Mouse (Mus musculus): ENCODE data around the gene Dcps.

Dcps gene

DNA sequence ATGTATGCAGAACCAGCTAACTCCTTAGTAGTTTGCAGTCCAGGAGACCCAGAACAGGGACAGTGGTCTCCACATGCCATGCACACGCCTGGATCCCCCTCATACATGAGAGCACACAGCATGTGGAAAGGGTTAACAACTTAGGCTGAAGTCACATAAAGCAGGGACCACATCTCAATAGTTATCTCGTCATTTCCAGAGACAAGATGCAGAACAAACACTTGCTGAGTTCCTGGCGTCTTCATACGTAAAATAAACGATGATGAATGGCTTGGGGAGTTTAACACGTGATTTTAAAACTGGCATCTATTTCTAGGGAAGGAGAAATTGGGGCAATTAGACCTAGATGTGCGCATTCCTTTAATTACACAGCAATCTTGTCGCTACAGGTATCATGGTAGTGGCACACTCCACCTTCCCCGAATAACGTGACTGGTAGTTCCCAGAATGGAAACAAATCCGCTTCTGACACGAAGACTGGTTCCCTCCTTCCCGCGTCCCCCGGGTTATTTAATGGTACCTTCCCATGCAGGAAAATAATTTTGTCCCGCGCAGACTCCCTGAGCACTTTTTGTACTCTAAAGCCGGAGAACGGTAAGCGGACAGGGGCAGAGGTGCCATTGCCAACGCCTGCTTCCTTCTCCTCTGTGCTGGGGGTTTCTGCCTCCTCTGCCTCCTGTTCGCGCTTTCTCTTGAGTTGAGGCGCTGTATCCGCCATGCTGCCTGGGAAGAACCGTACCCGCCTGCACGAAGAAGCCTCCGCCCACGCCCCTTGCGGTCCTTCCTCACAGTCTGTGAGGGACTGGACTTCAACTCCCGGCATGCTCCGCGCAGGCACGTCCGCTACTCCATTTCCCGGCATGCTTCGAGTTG, at the start of gene Dcps:
Dcps (minus strand) TSS at position 811 of the 873 bp plus-strand sequence.
- in situ Hi-C loops (cut with MboI, MseI), result no loop called here

DNA sequence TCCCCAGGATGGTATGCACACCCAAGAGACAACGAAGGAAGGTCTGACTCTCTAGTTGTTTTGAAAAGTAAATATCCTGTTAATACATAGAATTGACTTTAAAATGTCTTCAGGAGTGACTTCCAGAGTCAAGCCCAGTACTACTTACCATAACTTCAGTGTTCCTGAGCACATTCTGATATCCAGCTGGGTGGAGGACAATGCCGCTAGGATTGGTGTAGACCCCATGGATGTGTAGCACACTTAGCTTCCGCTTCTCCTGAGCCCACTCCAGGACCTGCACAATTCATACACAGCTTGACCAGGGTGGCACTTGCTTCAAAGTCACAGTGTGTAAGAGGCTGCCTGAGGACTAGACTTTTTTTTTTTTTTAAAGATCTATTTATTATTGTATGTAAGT, 47.6 kb upstream of the Dcps start:
- in situ Hi-C loops (cut with MboI, MseI), result loop anchor here (25.0 kb wide), 1 partner anchor 1514 kb away; the partner anchor contains the start of gene Chek1 (in 2 of the 2)

DNA sequence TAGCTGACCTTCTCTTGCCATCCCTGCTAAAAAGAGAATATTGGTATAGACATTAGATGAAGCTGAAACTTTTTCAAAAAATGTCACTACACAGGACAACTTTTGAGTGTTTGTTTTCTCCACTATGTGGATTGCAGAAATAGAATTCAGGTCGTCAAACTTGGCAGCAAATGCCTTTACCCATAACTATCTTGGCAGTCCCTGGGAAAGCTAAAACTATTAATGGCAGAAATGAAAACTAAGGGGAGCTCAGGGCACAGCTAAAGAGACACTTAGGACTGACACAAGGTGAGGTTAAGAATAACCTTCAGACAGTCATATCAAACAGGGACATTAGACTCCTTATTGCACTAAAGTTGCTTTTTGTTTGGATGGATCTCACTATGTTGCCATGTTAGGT, 42.1 kb upstream of the Dcps start:
- in situ Hi-C loops (cut with MboI, MseI), result loop anchor here (25.0 kb wide), 1 partner anchor 1519 kb away; the partner anchor contains the start of gene Chek1 (in 2 of the 2)

DNA sequence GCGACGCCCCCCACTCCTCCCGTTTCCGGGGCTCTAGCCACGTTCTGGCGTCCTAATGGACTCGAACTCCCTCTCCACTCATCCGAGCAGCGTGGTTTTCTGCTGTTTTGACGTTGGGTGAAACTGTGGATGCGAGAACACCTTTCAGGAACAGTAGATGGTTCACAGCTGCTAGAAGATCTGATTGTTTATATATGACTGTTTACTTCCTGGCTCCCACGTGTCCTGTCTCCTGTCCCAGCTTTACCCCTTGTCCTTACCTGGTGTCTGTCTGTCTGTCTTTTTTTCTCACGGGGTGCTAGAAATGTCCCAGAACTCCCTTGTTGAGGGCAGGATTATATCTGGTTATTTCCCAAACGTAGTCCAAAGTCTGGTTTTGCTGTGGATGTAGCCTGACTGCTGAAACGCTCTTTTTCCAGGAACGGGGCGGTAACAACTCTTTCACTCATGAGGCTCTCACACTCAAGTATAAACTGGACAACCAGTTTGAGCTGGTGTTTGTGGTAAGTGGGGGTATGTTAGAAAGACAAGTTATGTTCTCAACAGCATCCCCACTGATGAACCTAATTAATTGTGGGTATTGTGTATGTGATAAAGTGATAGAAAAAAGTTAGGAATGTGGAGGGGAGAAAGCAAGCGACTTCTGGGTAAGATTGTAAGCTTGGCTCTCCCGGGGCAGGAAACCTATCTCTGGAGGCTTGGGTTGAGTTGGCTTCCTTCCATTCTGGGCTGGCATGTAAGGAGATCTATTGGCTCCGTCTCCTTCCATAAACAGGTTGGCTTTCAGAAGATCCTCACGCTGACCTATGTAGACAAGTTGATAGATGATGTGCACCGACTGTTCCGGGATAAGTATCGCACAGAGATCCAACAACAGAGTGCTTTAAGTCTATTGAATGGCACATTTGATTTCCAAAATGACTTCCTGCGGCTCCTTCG, 36.0 kb upstream of the Dcps start:
- in situ Hi-C loops (cut with MboI, MseI), result loop anchor here (5.0 to 25.0 kb wide), 3 partner anchors 55 to 1525 kb away; partner anchors contain the start of genes Chek1 (in 2 of the 2), Fam118b (in 2 of the 2), Rpusd4 (in 2 of the 2) and St3gal4 (in 1 of the 2)

DNA sequence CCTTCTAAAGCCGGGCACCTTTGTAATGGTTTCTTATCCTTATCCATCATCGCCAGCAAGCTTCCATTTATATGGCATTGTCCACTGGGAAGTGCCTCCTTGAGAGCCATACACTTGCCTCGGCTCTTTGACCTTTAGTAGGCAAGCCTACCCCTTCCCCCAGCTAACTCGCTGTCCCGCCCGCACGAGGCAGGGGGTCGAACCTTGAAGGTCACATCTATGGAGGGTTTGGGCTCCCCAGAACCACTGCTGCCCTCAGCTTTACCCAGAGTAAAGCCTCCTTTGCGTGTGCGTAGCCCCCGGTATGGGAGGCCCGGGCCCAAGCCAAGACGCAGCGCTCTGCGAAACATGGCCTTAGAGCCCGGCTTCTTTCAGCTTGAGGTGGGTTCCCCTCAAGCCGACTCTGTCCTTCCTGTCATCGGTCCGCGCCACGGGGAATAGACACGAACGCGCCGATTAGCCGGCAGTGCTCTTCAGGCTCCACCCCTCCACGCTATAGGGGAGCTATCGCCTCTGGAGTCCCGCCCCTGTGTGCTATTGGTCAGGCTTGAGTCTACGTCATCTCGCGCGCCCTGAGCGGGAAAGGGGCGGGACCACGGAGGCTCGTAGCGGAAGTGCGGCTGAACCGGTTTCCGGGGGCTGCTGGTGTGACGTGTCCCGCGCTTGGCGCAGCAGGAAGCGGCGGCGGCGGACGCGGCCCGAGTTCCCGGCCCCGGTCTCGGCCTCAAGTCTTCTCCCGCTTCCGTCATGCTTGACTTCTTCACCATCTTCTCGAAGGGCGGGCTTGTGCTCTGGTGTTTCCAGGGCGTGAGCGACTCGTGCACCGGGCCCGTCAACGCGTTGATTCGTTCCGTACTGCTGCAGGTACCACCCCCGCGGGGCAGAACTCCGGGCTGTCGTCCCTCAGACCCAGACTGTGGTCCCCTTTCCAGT, 34.9 kb upstream of the Dcps start, which contains the start of gene Foxred1:
Foxred1 (minus strand) TSS at position 514 of the 933 bp plus-strand sequence.
- in situ Hi-C loops (cut with MboI, MseI), result loop anchor here (5.0 to 25.0 kb wide), 3 partner anchors 56 to 1526 kb away; partner anchors contain the start of genes Chek1 (in 2 of the 2), Fam118b (in 2 of the 2), Rpusd4 (in 2 of the 2) and St3gal4 (in 1 of the 2)

DNA sequence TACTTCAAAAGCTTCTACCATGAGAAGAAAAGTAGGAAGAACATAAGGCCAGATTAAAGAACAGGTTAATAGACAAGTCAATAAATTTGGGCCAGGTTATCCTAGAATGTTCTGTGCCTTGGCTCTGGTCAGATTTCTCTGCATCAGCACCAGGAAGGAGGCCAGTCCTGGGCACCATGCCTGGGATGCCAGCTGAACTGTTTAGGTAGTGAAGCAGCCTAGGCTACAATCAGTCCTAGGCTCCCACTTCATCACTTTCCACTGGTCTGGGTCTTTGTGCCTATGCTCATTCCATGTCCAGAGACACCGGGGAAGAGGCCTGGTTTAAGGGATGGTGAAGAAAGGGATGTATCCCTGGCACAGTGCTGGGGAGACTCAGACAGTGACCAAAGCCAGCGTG, 28.6 kb upstream of the Dcps start:
- in situ Hi-C loops (cut with MboI, MseI), result loop anchor here (25.0 kb wide), 1 partner anchor 1533 kb away; the partner anchor contains the start of gene Chek1 (in 2 of the 2)

DNA sequence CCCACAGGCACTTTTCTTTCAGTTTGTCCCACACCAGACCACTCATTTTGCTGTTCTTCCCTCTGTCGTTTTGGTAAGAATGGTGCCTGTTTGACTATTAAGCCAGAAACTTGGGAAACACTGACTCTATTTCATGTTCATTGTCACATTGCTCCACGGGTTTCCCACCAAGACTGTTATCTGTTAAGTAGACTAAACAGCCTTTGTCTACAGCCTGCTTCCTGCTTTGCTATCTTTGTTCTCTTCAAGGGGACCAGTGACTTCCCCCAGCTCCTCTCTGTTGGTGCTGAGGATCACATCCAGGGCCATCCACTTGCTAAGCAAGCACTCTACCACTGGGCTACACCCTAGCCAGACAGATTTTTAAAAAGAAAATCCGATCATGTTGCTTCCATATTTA, 27.7 kb upstream of the Dcps start:
- in situ Hi-C loops (cut with MboI, MseI), result loop anchor here (25.0 kb wide), 1 partner anchor 1534 kb away; the partner anchor contains the start of gene Chek1 (in 2 of the 2)

DNA sequence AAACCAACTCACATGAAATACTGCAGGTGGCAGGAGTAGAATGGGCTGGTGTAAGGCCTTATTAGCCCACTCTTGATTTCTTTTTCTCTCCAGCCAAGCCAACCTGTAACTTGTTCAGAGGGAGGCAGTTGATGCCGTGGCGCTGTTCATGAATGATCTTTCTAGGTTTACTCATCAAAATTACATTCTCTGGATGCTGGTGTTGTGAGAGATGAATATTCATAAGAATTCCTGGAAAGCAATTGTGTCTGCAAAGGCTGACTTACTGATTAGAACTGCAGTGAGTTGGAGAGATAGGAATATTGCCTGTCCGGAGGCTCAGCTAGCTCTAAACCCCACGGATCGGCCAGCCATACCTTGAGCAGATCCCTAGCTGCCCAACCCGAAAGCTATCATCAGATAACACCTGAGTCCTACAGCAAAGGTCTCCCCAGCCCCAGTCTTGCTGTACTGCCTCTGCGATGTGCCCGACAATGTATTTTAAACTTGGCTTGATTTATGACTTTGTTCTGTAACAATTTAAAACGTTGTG, 24.7 kb upstream of the Dcps start:
- in situ Hi-C loops (cut with MboI, MseI), result loop anchor here (25.0 kb wide), 1 partner anchor 1537 kb away; the partner anchor contains the start of gene Chek1 (in 2 of the 2)

DNA sequence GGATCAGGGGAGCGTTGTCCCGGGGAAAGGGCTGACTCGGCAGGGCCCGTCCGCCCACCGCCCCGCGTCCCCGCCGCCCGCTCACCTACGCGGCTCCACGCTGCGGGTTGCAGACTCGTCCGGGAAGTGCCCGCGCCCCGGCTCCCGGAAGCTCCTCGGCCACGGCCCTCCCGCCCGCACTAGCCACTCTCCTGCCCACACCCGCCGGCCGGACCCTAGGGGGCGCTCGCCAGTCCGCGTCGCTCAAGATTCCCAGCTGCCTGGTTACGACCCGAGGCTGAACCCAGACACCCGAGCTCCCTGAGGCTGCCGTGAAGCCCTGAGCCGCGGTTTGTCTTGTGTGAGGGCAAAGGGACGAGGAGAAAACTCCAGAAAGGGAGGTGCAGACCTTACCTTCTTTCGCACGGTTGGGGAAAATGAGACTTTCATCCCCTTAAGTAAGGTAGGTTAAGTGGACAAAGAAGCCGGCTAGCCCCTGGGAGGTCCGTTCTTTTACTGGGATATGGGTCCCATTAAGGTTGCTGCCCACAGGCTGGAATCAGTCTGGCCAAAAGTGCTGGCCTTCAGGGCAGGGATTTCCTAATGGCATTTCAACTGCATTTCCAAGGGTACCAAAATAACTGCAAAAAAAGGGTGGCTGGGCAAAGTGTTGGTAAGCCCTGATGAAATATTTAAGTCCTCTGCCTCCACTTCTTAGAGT, 24.1 kb upstream of the Dcps start, which contains the start of the genes Srpr and Tirap:
Srpr (plus strand) TSS at position 404 of the 700 bp plus-strand sequence.
Tirap (minus strand) TSS at position 520 of the 700 bp plus-strand sequence.
- in situ Hi-C loops (cut with MboI, MseI), result loop anchor here (25.0 kb wide), 1 partner anchor 1537 kb away; the partner anchor contains the start of gene Chek1 (in 2 of the 2)

DNA sequence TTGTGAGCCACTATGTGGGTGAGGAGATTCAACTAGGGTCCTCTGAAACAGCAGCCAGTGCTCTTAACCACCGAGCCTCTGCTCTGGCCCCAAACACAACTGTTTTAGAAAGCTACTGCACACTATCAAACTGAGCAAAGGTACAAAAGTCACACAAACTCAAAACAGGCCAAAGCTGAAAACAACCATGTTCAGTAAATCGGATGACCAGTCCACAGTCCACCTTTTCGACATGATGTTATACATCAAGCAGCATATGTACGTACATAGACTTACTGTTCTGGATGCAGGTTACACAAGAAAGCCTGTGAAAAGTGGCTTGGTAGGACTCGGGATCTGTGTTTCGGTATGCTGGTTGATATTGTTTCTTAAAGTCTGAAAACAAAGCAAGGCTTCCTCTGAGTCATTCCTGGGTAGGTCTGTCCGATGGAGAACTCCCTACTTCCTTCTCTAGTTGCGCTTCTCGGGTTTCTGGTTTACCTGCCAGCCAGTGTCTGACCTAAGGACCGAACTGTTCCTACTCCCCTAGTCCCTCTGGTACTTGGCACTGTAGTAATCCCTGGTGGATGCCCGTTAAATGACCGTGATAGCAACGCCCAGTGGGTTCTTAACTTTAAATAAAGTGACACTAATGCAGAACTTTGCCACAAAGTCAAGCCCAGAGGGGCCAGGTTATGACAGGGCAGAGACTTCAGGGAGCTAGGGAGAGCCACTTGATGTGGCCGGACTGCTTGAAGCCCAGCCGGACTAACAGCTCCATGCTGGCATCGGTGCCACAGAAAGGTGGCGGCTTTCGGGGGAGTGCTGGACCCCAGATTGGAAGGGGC, 23.3 kb upstream of the Dcps start:
- in situ Hi-C loops (cut with MboI, MseI), result no loop called here

DNA sequence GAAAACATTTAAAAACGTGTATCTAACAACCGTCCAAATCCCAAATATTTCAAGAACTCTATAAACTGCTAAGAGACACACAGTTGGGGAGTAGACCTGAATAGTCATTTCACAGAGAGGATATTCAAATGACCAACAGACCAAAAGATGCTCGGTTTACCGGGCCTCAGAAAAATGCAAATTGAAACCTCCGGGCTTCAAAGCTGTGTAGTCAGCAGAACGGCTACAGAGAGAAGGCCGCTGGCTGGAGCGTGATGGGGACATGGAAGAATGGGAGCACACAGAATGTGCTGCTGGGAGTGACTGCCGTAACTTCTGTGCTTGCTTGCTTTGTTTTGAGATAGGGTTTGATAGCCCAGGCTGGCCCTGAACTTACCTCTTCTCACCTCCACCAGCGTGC, 22.5 kb upstream of the Dcps start:
- in situ Hi-C loops (cut with MboI, MseI), result no loop called here

DNA sequence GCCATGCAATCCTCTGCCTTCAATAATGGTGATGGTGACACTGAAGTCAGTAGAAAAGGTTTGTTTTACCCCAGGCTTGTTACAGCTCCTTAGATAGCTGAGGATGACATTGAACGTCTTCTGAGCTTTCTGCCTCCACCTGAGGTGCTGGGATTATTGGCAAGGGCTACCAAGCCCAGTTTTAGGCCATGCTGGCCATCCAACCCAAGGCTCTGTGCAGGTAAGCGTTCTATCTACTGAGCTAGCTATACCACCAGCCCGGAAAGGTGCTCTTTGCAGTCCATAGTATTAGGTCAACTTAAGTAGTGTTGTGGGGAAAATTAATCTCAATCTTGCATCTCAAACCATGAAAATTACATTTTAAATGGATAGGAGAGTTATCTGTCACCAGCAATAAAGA, 21.8 kb upstream of the Dcps start:
- in situ Hi-C loops (cut with MboI, MseI), result no loop called here

DNA sequence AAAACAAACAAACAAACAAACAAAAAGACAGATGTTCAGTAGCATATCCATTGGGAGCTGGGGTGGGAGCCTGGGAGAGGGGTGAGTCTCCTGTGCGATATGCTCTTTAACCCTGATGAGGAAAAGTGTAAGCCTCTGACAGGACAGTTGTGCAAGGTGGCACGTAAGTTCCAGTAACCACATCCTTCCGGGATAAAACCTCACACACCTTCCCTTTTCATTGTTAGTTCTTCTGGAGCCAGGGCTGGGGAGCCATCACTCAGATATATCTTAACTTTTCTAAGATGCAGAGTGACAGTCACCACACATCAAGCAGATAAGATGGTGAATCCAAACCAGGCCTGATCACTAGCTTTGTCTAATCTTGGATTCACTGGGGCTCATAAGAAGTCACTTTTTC, 18.2 kb upstream of the Dcps start:
- in situ Hi-C loops (cut with MboI, MseI), result no loop called here

DNA sequence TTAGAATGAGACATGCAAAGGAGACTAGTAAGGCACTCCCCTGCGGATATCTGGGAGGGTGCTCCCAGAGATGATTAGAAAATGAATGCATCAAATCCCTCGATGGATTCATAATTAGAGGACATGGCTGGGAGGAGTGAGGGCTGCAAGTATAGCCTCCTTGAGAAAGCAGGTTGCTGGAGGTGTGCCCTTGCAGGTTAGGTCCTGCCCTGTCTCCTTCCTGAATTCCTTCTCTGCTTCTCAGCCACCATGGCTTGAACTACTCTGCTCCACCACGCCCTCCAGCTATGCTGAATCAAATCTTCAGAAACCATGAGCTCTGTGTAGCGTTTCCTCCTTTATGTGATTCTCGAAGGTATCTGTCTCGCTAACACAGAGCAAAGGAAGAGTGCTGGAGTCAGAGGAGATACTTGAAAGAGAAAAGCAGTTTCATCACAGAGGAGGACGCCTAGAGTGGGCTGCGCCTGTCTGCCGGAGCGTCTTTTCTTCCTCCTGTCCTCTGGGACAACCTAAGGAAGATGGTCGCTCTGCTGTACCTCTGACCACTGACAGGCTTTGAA, 17.2 kb upstream of the Dcps start:
- in situ Hi-C loops (cut with MboI, MseI), result no loop called here

DNA sequence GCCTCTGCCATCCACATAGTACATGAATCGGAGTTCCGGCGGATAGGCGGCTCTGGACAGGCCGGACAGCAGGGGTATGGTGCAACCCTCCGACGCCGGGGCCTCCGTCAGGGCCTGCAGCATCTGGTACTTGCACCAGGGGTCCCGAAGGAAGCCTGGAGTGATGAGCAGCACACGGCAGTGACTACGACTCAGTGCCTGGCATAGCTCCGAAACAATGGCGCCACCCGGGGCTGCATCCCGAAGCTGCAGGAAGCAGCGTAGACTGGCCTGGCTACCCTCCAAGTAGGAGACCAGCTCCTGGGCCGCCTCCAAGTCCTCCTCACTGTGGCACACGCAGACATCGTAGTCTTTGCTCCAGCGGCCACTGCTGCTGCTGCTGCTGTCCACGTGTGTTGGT, 12.8 kb upstream of the Dcps start:
- in situ Hi-C loops (cut with MboI, MseI), result no loop called here

DNA sequence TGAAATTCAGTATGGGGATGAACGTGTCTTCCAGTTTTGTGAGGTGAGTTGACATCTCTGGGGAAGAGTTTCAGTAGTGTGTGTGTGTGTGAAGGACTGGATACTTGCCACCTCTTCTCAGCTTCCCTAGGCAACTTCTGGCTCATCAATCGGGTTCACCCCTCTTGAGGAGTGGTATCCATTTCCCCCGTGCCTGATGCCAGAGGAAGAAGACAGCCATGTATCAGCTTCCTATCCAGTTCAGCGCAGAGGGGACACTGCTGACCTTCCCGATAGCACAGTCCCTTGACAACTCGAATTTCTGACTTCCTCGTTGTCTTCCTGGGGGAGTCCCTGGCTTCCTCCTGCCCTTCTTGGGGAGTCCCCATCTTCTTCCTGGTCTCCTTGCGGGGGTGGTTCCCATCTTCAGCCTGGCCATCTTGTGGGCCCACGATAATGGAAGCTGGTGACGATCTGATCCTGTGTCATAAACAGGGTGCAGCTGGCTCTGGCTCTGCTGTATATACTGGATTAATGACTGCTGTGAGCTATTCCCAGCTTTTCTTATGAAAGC, 11.6 kb upstream of the Dcps start:
- in situ Hi-C loops (cut with MboI, MseI), result no loop called here

DNA sequence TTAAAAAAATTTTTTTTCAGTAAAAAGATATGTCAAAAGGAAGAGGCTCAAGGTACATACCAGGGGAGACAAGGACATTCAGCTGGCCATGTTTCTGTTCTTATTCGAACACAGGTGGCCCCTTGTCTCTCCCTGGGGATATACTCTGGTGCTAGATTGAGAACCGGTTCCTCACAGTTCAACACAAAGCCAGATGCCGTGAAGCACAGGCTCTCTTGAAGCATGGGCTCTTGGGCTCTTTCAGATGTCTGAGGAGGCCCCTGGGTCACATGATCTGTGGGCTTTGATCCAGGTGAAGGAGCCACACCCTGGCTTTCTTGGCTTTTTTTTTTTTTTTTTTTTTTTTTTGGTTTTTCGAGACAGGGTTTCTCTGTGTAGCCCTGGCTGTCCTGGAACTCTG, 10.6 kb upstream of the Dcps start:
- in situ Hi-C loops (cut with MboI, MseI), result no loop called here

DNA sequence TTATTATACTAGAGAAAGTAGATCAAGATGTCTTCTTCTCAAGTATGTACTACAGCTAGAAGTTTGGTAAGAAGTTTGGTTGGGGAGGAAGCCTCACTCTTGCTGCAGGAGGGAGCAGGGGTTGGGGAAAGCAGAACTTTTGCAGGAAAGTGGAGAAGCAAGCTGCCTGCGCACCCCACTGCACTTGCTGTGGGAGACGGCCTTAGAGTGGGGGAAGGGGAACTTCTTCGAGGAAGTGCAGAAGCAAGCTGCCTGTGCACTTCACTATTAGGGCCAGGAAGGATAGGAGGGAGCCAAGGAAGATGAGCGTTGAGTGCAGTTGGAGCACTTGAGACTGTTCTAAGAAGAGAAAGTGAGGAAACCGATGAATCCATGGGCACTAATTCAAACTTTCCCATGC, 7.5 kb upstream of the Dcps start:
- in situ Hi-C loops (cut with MboI, MseI), result no loop called here
